Mouse (Mus musculus): ENCODE data around the gene Wwtr1. TPM values are rescaled to one million over a fixed set of nuclear protein-coding genes. Genes with fewer than 3 reads are reported as not detected.

Wwtr1 gene
- polyA plus RNA-seq, 1 experiment from 2014 or later = 11.5 TPM

GRCm38 (mm10) chr3:57426351-57426750 lies 149.4 kb downstream of the Wwtr1 start:
- no peaks in the 10 kb centered on the region for H3K36me3 ChIP-seq (replicated peaks)
- no peak for ATAC-seq (ENCODE audit: low FRiP score)
- no peak overlapping the region for H3K4me2 ChIP-seq
- no peaks in the 10 kb centered on the region for H3K9me3 ChIP-seq
- no peak overlapping the region for H3K9ac ChIP-seq
- no peak overlapping the region for H3K27ac ChIP-seq
- H3K4me1 ChIP-seq = no peaks in the 10 kb centered on the region
- H3K27me3 ChIP-seq = no peaks in the 10 kb centered on the region
- 92% methylated on average over 11 of the region's 11 CpGs for WGBS
- no peak overlapping the region for H3K4me3 ChIP-seq (replicated peaks)

DNA sequence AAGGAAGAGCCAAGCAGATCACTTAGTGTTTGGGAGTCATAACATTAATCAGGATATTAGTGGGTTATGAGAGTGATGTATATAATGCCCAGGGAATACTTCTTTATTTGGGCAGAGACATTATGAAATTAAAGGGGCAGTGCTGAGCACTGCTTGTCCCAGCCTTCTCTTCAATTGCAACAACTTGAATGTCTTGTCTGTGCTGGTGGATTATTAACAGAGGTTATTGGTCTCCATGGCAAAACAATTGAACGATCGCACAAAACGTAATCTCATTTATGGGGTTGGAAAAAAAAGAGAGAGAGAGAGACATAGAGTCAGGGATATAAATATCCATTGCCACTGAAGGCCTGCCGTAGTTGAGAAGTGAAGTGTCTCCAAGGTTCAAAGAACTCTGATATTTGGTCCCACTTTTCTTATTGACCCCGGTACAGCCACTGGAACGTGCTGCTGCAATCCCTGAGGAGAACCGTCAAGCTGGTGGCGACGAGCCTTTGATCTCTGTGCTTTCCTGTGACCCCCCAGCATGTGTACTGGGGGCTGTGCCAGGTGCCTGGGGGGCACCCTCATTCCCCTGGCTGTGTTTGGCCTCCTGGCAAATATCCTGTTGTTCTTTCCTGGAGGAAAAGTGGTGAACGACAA lies 150.5 kb downstream of the Wwtr1 start, which contains the start of gene Tm4sf4:
Tm4sf4 (plus strand) TSS at position 226 of the 642 bp plus-strand sequence.
- Histone ChIP-seq H3K36me3 (replicated peaks) (no peaks in the 10 kb centered on the region), H3K4me3 (replicated peaks) (no peak within 1 kb of the TSS), H3K4me2 (no peak within 1 kb of the TSS), H3K4me1 (no peaks in the 10 kb centered on the region), H3K9ac (no peak within 1 kb of the TSS), H3K9me3 (no peaks in the 10 kb centered on the region), H3K27me3 (no peaks in the 10 kb centered on the region), H3K27ac (no peak within 1 kb of the TSS)
- no peak for ATAC-seq (ENCODE audit: low FRiP score)
- 86% methylated on average over 10 of the region's 10 CpGs for WGBS

DNA sequence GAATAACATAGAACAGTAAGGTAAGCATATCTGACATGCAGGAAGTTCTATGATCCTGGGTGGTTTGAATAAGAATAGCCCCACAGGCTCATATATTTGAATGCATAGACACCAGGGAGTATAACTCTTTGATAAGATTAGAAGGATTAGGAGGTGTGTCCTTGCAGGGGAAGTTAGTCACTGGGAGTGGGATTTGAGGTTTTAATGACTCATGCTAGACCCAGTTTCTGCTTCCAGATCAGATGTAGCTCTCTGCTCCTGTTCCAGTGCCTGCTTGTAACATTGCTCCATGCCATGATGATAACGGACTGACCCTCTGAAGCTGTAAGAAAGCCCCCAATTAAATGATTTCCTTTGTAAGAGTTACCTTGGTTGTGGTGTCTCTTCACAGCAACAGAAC lies 155.1 kb downstream of the Wwtr1 start:
- Histone ChIP-seq H3K27me3 (no peaks in the 10 kb centered on the region), H3K4me1 (no peaks in the 10 kb centered on the region), H3K9ac (no peak overlapping the region), H3K9me3 (no peaks in the 10 kb centered on the region), H3K4me3 (replicated peaks) (no peak overlapping the region), H3K36me3 (replicated peaks) (no peaks in the 10 kb centered on the region), H3K4me2 (no peak overlapping the region), H3K27ac (no peak overlapping the region)
- WGBS = 71% methylated on average over 1 of the region's 1 CpGs
- no peak for ATAC-seq (ENCODE audit: low FRiP score)

DNA sequence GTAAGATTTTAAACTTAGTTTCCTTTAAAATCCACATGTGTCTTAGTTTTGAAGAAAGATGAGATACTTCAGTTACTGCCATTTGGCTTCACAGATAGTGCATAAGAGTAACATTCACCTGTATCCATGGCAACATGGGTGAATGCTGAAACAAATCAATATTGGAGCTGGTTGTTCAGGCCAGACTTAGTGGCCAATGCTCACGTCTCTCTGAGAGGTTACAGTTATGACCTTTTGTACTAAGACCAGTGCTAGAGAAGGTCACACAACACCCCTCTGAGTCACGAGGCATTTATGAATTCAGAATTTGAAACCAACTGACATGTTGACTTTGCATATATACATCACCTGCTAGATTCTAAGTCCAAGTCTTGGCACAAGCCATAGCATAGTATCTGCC lies 155.5 kb downstream of the Wwtr1 start:
- H3K4me3 ChIP-seq (replicated peaks) = no peak overlapping the region
- no peak overlapping the region for H3K4me2 ChIP-seq
- H3K9ac ChIP-seq = no peak overlapping the region
- no peak overlapping the region for H3K27ac ChIP-seq
- 78% methylated on average over 2 of the region's 2 CpGs for WGBS
- no peaks in the 10 kb centered on the region for H3K9me3 ChIP-seq
- no peaks in the 10 kb centered on the region for H3K4me1 ChIP-seq
- no peaks in the 10 kb centered on the region for H3K36me3 ChIP-seq (replicated peaks)
- no peak for ATAC-seq (ENCODE audit: low FRiP score)
- H3K27me3 ChIP-seq = no peaks in the 10 kb centered on the region

- Histone ChIP-seq H3K9ac (no peak overlapping the region), H3K9me3 (no peaks in the 10 kb centered on the region), H3K4me2 (no peak overlapping the region), H3K4me1 (no peaks in the 10 kb centered on the region), H3K27me3 (no peaks in the 10 kb centered on the region), H3K36me3 (replicated peaks) (no peaks in the 10 kb centered on the region), H3K4me3 (replicated peaks) (no peak overlapping the region), H3K27ac (no peak overlapping the region)
- no peak for ATAC-seq (ENCODE audit: low FRiP score)
- 89% methylated on average over 4 of the region's 4 CpGs for WGBS
Observed at GRCm38 (mm10) chr3:57411535-57411934, 164.2 kb downstream of the Wwtr1 start.

Small RNA genes within 50 kb of the gene (microRNA-seq; reads per million reads assigned to microRNA genes)
- gene Mir6377 = not detected

Other genes with a start within 250 kb of the Wwtr1 start
- not detected in 2 replicates for gene Tm4sf4, start 150.6 kb downstream of the Wwtr1 start, polyA plus RNA-seq (2016; fragmentation: Nextera tagmentation; extraction: Ambion mirVana)
- 94.9 and 95.5 TPM in 2 replicates for gene Commd2, start 75.8 kb upstream of the Wwtr1 start, polyA plus RNA-seq (2016; fragmentation: Nextera tagmentation; extraction: Ambion mirVana)
- gene Ankub1, start 116.9 kb upstream of the Wwtr1 start, polyA plus RNA-seq (2016; fragmentation: Nextera tagmentation; extraction: Ambion mirVana) = 0.09 TPM in 1 of 2 replicates, not detected in the other
- 61.0 and 65.0 TPM in 2 replicates for gene Rnf13, start 160.2 kb upstream of the Wwtr1 start, polyA plus RNA-seq (2016; fragmentation: Nextera tagmentation; extraction: Ambion mirVana)